Mouse (Mus musculus) forebrain, embryonic 12.5 days (tissue): Measurements from ENCODE around the gene Vps11. TPM values are rescaled to one million over a fixed set of nuclear protein-coding genes. Genes with fewer than 3 reads are reported as not detected.
"Not testable (repeated sequence)": the region's sequence is repeated elsewhere in the genome, so short reads cannot be mapped to it uniquely, and the experiment has no call there.

Experiments used
- ATAC-seq: fragments of 200-750 bp; cut with Nextera tagmentation; 2 replicates; pipeline ENCODE4 v1.8.0; 2017; ENCODE audit warnings: moderate TSS enrichment; ENCODE audit not compliant: low FRiP score
- H3K27ac ChIP-seq: fragments of 300-500 bp; sonication (generic); 2 replicates; pipeline ENCODE4 v1.5.1; 2016; ENCODE audit warnings: mild to moderate bottlenecking
- H3K27me3 ChIP-seq: fragments of 300-500 bp; sonication (generic); 2 replicates; pipeline ENCODE4 v1.6.1; 2016; ENCODE audit warnings: mild to moderate bottlenecking
- H3K36me3 ChIP-seq: fragments of 300-500 bp; sonication (generic); replicated peaks from 2 replicates; pipeline ENCODE4 v1.6.1; 2016; ENCODE audit warnings: mild to moderate bottlenecking
- H3K4me1 ChIP-seq: fragments of 300-500 bp; sonication (generic); 2 replicates; pipeline ENCODE4 v1.6.1; 2016
- H3K4me2 ChIP-seq: fragments of 300-500 bp; sonication (generic); 2 replicates; pipeline ENCODE4 v1.6.1; 2016; ENCODE audit warnings: mild to moderate bottlenecking, moderate library complexity
- H3K4me3 ChIP-seq: fragments of 300-500 bp; sonication (generic); replicated peaks from 2 replicates; pipeline ENCODE4 v1.5.1; 2016; ENCODE audit warnings: mild to moderate bottlenecking
- H3K9ac ChIP-seq: fragments of 300-500 bp; sonication (generic); 2 replicates; pipeline ENCODE4 v1.6.1; 2016; ENCODE audit warnings: mild to moderate bottlenecking
- H3K9me3 ChIP-seq: fragments of 300-500 bp; sonication (generic); 2 replicates; pipeline ENCODE4 v1.6.1; 2016
- WGBS: fragments of 180-500 bp; shearing (Covaris S2); methylation state at CpG from one replicate; pipeline ENCODE4 v1.1.7; 2016; 5-methylcytosine and 5-hydroxymethylcytosine counted together
- microRNA-seq: library from miRNA; unstranded; fragments of <30 nt; microRNA quantifications from one replicate; pipeline ENCODE4, GENCODE M21; 2017
- polyA plus RNA-seq: library from polyadenylated mRNA; unstranded; fragments of >200 nt; fragmentation: Nextera tagmentation; extraction: Ambion mirVana; gene quantifications from 2 replicates; pipeline ENCODE4 v1.2.1, GENCODE M21; 2016

Gene Vps11
- polyA plus RNA-seq, 1 experiment from 2014 or later: 34.8 TPM

GRCm38 (mm10) chr9:44300001-44300400, 61.5 kb downstream of the Vps11 start:
- H3K4me1 ChIP-seq: peaks cover 14% of the 10 kb centered on the region
- 96% methylated on average over 3 of the region's 3 CpGs for WGBS
- not testable (repeated sequence) for H3K4me2 ChIP-seq, H3K27me3 ChIP-seq, H3K9me3 ChIP-seq, H3K4me3 ChIP-seq, H3K9ac ChIP-seq, H3K27ac ChIP-seq, ATAC-seq
- H3K36me3 ChIP-seq: peaks cover 74% of the 10 kb centered on the region

Small RNA genes within 50 kb of the gene (microRNA-seq; reads per million reads assigned to microRNA genes)
- gene Gm44335 (not detected), gene Mir7085 (not detected)

Other genes with a start within 250 kb of the Vps11 start
- gene Gm49380, start 248.2 kb downstream of the Vps11 start, polyA plus RNA-seq: 0.14 and 0.36 TPM in 2 replicates
- 69.6 and 69.9 TPM in 2 replicates for gene Rnf26, start 248.2 kb downstream of the Vps11 start, polyA plus RNA-seq
- 13.4 and 14.2 TPM in 2 replicates for gene Mcam, start 227.2 kb downstream of the Vps11 start, polyA plus RNA-seq
- 28.7 and 34.3 TPM in 2 replicates for gene Cbl, start 127.6 kb downstream of the Vps11 start, polyA plus RNA-seq
- gene Ccdc153, start 121.0 kb downstream of the Vps11 start, polyA plus RNA-seq: not detected in 2 replicates
- gene Pdzd3, start 110.2 kb downstream of the Vps11 start, polyA plus RNA-seq: 0.23 and 0.31 TPM in 2 replicates
- 4.6 and 5.2 TPM in 2 replicates for gene Nlrx1, start 93.1 kb downstream of the Vps11 start, polyA plus RNA-seq
- 10.1 and 12.4 TPM in 2 replicates for gene Abcg4, start 73.1 kb downstream of the Vps11 start, polyA plus RNA-seq
- 34.6 and 35.5 TPM in 2 replicates for gene Hinfp, start 56.0 kb downstream of the Vps11 start, polyA plus RNA-seq
- gene C2cd2l, start 41.4 kb downstream of the Vps11 start, polyA plus RNA-seq: 16.5 and 16.9 TPM in 2 replicates
- gene Dpagt1, start 35.7 kb downstream of the Vps11 start, polyA plus RNA-seq: 38.9 and 39.3 TPM in 2 replicates
- gene H2afx, start 27.0 kb downstream of the Vps11 start, polyA plus RNA-seq: 477 and 482 TPM in 2 replicates
- gene Hmbs, start 17.4 kb downstream of the Vps11 start, polyA plus RNA-seq: 107 and 115 TPM in 2 replicates
- 26.7 and 35.8 TPM in 2 replicates for gene Hyou1, start 17.8 kb upstream of the Vps11 start, polyA plus RNA-seq
- 23.4 and 23.6 TPM in 2 replicates for gene Slc37a4, start 35.2 kb upstream of the Vps11 start, polyA plus RNA-seq
- 1,477 and 1,540 TPM in 2 replicates for gene Rps25, start 45.5 kb upstream of the Vps11 start, polyA plus RNA-seq
- 242 and 243 TPM in 2 replicates for gene Trappc4, start 45.9 kb upstream of the Vps11 start, polyA plus RNA-seq
- gene Ccdc84, start 56.9 kb upstream of the Vps11 start, polyA plus RNA-seq: 30.3 and 32.2 TPM in 2 replicates
- not detected in 2 replicates for gene Foxr1, start 79.5 kb upstream of the Vps11 start, polyA plus RNA-seq
- gene Upk2, start 93.3 kb upstream of the Vps11 start, polyA plus RNA-seq: 0.29 TPM in 1 of 2 replicates, not detected in the other
- gene Bcl9l, start 121.2 kb upstream of the Vps11 start, polyA plus RNA-seq: 10.6 and 10.7 TPM in 2 replicates
- 0.27 TPM in 1 of 2 replicates, not detected in the other for gene Cxcr5, start 200.2 kb upstream of the Vps11 start, polyA plus RNA-seq
- 22.8 and 24.4 TPM in 2 replicates for gene Ddx6, start 243.2 kb upstream of the Vps11 start, polyA plus RNA-seq